Mouse (Mus musculus) gastrocnemius, adult 8-10 months (tissue): ENCODE measurements around the gene Kidins220. TPM values are rescaled to one million over a fixed set of nuclear protein-coding genes. Genes with fewer than 3 reads are reported as not detected.

ENCODE experiments used
- DNase-seq, 2 experiments: peaks; one replicate each; pipeline ENCODE4 v3.0.0; 2022; ENCODE audit warnings: low spot score in 2 of 2
- total RNA-seq, 4 experiments: library from RNA; stranded (reverse); gene quantifications; 2 replicates each; pipeline ENCODE4 v1.2.4; 2022

The Kidins220 gene
- total RNA-seq, 4 experiments from 2014 or later = 43.2 to 50.6 (median 45.3) TPM

DNA sequence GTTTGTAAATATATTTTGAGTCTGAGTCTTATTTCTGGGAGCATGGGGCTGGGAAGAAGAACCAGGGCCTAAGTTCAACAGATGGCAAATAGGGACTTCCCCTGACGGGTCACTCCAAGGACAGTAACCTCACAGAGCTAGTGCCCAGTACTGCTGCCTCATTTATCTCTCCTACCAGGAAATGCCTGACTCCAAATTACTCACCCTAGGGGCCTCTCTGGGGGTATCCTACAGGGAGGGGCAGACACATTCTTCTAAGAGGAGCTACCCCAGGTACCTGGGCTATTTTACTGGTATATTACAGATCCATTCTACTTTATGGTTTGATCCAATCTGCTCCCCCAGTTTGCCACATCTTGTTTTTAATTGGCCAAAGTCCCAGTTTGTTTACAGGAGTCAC, 114.7 kb downstream of the Kidins220 start:
- DNase-seq = no peak

DNA sequence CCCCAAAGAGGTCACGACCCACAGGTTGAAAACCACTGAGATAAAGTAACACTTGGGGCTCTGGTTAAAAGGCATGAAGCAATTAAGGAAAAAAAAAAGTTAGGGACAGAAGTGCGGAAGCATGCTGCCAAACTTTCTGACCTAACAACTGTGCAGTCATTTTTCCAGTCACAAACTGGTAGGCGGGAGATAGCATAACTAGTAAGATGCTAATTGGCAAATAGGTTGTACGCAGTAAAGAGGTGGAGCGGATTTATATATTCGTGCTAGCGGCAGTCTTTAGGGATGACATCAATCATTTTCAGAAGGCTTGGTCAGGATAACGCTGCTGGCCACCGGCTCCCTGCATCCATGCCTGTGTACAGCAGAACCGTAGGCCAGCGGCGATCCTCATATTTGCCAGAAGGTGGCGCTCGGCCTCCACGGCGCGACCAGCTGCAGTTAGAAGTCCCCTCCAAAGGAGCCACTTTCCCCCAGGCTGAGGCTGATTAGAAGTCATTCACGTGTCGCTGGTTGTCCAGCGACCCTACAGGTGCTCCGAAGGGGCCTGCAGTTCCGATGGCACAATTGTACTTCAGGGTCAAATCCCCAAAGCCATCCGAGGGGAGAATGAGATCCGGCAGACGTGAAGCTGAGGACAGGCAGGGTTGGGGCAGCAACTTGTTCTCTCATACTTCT, 117.4 kb downstream of the Kidins220 start:
- DNase-seq = peak; percentile 62 to 72

DNA sequence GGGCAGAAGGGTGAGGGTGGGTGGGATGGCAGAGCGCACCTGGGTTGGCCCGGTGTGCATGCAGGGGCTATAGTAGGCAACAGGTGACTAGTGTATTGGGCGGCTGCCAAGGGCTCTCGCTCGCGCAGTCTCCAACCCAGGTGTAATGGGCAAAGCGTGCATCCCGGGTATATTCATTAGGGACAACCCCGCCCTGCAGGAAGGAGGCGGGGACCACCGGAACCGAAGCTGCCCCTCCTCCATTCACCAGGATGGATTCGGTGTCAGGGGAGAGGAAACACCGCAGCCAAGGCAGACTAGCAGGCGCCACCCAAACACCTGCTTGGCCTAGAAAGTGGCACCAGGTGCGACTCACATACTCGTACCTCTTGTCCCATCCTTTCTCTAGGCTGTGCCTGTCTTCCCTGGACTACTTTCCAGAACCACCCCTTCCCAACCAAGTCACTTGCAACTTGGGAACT, 118.1 kb downstream of the Kidins220 start:
- DNase-seq = no peak

DNA sequence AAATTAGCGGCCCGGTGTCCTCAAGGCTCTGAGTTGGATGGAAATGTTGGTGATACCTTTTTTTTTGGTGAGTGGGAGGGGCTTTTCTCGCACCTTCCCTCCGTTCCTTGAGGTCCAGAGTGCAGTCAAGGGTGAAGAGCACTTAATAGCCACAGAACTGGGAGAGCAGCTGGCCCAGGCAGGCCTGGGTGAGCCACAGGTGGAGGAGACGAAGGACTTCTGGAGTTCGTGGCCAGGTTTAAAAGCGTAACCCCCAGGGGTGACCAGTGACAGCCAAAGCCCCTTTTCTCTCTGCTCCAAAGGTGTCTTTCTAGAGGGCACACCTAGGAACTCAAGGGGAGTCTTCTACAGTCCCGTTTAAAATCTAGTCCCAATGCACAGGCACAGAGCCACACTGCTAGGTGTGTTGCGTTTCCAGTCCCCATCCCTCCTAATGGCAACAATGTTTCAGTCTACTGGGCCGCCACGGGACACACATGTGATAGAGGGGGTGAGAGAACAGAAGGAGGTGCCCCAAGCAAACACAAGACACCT, 118.6 kb downstream of the Kidins220 start:
- no peak for DNase-seq

DNA sequence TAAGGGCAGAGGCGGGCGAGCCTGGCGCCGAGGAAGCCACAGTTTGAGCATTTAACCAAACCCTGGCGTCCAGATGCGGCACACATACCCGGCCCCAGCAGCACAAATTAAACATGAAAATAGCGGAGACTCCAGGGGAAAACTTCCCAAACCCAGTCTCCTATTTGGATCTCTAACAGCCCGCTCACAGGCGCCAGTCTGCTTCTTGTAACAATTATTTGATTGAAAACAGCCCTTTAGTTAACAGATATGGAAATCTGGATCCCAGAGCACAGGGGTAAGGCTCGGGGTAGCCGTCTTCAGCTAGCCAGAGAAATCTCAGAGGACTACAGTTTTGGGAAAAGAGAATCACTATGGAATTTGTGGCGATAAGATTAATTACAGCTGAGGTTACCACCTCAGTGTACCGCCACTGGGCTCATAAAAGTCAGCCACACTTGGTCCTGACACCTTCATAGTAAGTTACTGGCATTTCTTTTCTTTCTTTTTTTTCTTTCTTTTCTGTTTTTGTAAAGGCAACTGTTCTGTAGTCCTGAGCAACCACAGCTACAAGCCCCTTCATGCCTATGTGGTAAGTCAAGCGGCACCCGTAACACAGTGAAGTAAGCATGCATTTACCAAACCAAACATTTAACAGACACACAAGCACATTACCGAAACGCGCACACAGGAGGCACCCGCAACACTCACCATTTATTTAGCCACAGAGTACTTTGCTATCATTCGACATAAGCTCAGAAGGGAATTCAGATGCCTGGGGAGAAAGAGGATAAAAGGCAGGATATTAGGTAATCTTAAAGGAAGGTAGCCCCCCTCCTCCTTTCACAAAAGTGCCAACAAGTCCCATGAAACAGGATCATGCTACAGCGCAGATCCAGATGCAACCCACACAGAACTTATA, 120.1 kb downstream of the Kidins220 start:
- no peak for DNase-seq

DNA sequence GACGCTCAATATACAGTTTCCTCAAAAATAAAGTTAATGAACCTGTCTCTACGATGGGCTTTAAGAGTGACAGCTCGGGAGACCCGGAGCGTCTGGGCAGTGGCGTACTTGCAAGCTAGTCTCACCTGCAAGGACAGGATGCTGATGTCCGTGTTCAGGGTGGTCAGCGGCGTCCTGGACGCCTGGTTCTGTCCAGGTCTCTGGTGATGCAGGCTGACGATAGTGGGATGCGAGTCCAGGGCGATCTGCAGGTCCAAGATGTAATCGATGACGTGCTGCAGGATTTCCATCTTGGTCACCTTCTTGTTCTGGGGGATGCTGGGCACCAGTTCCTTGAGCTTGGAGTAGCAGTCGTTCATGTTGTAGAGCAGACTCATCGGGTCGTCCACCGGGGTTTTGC, 120.8 kb downstream of the Kidins220 start:
- DNase-seq = no peak

DNA sequence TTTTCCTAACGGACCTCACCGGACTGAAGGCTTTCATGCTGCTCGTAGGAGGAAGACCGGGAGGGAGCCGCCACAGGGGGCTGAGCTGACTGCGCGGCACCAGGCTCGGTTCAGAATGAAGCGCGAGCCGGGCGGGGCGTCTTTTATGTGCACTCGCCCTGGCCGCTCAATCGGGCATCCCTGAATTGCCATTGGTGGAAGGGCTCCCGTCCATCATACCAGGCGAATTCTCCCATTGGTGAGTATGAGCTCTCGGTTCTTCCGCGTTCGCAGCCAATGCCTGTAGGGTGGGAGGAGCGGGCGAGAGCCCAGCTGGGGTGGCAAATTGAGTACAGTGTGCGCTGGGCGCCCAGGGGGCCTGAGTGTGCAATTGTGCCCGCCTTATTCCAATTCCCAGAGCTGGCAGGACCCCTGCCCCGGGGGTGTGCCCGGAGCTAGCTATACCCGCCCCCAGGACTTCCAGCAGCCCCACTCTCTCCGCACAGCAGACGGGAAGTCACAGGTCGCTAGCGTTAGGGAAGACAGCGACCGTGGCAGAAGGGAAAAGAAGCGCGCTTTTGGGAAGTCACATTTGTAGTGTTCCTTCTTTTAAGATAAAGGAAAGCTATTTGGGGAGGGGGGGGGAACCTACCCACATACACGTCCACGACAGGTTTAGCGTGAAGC, 121.4 kb downstream of the Kidins220 start:
- peak; percentile 94 for DNase-seq

DNA sequence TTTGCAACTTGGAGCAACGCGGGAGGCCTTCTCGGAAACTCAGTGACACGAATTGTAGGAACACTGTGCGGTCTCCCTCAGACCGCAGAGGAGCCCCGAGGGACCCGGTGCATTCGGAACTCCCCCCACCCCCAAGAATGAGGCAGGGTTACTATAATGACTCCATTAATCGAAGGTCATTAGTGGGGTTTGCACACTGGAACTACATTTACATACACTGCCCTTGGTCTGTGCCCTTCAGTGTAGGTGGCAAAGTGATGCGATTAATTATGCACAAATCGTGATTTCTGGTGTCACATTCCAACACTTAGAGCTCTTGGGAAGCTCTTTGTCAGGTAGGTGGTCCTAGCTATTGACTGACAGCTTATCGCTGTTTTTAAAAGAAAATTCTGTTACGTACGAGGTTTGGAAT, 121.9 kb downstream of the Kidins220 start:
- DNase-seq = no peak

DNA sequence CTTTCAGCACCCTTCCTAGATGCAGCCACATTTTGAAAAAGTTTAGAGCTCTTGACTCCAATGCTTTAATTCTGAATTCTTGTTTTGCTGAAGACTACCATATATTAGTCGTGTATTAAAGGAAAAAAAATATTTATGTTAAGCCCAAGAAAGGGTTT, 122.2 kb downstream of the Kidins220 start, which contains the start of gene Id2:
Id2 (minus strand) TSS at position 89 of the 158 bp plus-strand sequence.
- no peak for DNase-seq

DNA sequence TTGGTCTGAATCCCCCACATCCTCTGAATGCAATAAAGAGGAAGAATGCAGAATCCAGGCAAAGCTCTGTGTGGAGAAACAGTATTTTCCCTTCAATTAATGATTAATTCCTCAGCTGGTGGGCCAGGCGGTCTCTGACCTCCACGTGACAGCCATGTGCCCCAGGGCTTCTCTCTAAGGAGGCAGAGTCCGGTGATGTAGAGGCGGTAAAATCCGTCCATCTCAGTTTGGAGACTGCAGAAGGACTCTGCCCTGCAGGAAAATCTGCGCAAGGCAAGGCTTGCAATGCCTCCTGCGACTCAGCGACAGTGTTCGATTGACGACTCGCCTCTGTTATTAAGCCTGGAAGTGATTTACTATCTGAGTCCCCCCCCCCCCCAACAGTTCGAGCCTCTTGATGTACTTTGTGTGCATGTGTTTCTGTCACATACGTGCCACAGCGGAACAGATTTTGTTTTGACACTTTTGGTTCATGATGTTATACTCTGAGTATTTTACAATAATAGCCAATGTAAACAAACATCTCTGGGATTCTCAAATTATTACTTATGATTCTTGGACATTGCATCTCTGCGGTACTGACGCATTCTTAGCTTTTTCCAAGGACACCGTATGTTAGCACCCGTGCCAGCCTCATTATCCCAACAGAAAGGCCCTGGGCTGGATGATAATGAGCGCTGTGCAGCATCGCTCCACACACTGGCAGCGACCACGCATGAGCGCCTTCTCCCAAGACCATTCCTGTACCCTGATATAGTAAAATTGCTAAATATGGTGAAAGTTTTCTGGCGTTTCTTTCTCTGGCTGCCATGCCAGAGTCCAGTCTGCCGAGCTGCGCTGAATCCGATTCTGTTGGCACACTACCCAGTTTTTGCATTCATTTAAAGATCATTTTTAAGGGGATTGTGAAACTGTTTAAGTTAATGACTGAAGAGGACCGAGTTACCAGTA, 122.8 kb downstream of the Kidins220 start:
- no peak for DNase-seq

DNA sequence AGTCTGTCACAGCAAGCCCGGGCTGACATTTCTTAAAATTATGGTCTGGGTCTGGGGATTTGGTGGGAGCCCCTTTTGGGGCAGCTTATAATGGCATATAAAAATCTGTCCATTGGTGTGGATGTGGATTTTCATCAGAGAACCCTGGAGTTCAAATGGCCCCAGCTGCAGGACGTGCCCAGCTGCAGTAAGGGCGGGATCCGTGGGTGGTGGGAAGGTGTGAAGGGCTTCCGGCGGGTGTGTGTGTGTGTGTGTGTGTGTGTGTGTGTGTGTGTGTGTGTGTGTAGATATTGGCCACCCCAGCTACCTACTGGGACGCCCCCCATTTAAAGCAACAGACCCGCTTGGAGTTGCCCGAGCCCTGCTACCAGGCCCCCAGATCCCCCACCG, 123.4 kb downstream of the Kidins220 start:
- DNase-seq = no peak

DNA sequence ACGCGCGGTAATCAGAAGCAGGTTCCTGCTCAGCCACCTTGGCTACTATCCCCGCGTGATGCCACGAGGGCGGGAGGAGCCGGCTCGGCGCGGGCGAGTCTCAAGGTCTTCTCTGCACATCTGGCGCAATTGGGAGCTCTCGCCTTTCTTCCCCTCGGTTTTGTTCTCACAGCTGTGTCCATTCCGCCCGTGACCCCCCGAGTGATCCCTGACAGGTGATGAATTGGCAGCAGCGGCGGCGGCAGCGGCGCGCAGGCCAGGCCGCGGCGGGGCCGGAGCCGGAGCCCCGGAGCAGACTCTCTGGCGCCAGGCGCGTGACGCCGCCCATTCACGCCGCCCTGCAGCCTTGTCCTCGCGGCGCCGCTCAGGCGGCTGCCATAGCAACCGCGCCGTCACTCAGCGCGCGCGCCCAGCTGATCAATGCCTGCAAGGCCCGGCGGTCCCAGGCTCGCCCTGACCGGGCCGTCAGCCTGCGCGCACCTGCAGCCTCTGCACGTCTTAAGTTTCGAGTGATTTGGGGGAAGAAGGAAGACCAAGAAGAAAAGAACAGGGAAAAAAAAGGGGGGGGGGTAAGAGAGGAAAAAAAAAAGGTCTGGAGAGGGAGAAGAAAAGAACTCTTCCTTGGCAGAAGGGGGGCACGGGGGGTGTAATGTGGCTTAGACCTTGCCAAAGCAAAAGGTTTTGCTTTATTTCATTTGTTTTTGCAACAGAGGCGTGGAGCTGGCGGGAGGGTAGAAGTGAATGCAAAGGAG, 124.0 kb downstream of the Kidins220 start:
- peak; percentile 76 to 87 for DNase-seq

DNA sequence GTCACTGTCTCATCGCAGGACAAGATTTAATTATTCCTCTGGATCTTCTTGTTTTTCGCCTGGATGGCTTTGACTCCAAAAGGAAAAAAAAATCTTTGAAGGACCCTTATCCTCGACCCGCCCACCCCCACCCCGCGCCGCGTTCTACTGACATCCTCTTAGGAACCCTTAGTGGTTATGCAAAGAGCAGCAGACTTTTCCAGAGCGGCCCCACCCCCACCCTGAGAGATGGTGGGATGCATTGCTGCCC, 124.5 kb downstream of the Kidins220 start:
- DNase-seq = peak in 1 of 2 experiments; percentile 12

DNA sequence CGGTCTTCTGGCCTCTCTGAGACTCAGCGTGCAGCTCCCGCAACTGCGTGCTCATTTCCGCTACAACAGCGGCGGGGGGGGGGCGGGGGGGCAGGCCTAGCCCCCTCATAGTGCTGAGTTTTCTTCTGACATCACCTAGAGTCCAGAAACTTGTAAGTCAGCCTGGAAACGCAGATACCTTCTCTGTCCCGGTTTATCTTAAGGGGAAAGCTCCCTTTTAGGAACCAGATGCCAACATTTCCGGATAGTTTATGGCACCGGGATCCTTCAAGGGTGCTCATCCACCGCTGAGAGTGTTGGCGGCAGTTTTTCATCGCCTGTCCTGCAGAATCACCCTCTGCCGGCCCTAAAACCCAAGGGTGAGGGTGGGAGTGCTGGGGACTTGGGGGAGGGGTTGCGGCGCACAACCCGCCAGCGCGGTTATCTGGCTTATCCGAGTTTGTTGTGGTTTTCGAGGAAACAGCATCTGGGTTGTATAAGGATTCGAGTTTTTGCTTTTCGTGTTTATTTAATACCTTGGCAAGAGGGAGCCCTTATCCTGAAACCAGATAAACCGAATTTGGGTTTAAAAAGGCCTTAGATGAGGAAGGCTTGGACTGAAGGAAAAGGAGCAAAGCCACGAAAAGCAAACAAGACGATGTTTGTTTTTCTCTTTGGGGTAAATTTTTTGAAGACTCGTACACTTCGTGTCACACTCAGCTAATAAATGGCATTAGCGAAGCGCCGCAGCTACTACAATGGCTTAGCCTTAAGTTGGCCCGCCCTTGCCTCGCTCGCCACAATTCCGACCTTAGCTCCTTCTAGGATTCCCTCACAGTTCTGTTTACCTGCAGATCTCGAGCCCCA, 125.1 kb downstream of the Kidins220 start:
- DNase-seq = no peak

DNA sequence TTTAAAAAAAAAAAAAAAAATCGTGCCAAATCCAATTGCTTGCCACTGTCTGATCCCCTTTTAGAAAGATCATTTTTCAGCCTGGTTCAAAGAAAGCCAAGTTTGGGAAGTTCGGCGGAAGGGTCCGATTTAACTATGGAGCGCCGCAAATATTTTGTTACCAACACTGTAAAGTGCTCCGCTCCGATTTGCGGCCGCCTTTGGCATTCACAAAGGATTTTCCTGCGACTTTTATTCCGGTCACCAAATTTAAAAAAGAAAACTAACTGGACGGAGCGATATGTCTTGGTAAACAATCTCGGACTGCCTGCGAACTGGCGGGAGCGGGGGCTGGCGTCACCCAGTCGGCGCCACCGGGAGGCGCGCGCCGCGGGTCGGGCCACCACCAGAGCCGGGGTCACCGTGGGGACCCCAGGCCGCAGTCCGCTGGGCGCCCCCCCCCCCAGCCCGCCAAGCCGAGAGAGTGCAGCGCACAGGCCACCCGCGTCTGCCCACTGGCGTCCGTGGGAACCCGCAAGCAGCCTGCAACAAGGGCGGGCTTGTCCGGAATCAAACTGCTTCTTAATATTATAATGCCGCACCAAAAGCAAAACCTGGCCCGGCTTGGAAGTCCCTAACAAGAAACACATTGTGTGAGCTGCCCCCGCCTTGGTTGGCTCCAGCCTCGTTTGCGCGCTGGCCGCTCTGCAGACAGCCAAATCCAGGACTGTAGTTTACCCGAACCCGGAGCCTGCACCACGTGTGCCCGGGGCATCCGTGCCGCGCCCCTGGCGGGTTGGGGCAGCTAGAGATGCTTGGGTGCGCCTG, 125.9 kb downstream of the Kidins220 start:
- DNase-seq = peak in 1 of 2 experiments; percentile 31

DNA sequence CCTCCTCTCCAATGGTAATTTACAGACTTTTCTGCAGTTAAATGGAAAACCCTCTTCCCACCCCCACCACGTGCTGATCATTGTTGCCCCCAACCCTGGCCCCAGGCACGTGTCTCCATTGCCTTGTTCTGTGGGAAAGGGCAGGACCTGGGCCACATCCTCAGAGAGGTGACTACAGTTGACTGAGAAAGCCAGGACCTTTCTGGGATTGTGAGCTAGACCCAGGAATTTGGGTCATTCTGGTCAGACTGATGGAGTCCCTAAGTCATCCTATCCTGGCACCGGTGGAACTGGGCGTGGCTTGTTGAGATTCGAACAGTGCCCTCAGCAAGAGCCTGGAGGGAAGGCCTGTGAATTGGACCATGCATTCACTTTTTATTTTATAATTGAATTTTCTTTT, 126.7 kb downstream of the Kidins220 start:
- DNase-seq = no peak

DNA sequence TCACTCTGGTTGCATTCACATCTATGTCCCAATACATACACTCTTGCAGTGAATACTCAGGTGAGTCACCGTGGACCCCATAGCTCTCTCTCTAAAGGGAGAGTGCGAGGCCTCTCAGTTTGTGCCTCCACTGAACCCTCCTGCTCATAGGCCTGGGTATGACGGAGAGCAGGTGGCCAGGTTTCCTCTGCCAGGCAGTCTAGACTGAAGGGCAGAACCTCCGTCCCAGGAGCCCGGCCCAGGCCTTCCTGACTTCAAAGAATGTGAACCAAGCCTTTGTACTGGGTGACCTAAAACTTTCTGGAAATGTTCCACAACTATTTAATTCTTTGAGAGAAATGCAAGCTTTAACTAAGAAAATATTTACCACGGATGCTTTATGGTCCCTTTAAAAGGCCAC, 129.2 kb downstream of the Kidins220 start:
- no peak for DNase-seq

DNA sequence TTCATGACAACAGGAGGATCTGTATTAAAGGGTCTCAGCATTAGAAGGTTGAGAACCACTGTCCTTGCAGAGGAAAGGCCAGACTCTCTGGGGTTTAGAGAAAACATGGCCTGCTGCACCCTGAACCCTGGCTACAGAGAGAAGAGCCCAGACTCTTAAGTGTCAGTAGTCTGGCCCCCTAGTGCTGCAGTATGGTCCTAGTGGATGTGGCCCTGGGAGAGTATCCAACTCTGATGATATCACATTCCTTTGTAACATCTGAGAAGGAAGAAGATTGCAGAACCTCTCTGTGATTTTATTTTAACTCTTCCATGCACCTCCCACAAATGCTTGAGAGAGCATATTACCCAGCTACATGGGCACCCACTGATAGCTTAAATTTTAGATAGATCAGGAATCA, 129.8 kb downstream of the Kidins220 start:
- no peak for DNase-seq

DNA sequence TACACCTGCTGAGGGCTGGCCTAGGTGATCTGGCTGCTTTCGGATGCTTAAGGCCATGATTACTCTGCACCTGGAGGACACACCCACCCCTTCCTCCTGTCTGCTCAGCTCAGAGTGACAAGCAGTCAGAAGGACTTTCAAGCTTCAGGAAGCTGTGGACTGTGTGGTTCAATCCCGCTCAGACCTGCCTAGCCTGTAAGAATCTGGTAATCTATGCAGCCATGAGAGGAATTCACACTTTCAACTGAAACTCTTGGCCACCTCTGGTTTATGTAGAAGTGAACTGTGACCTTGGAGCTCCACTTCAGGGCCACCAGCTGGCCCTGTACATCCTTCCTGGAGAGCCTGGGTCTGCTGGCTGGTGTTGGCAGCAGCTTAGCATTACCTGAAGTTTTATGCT, 134.1 kb downstream of the Kidins220 start:
- DNase-seq = no peak
